Mouse (Mus musculus) liver (tissue): Measurements from ENCODE around the gene Peli1.

ENCODE experiments used
- DNase-seq: peaks from one replicate; pipeline ENCODE4 v3.0.0-alpha.2; 2020; ENCODE audit warnings: mixed read lengths

Gene Peli1

DNA sequence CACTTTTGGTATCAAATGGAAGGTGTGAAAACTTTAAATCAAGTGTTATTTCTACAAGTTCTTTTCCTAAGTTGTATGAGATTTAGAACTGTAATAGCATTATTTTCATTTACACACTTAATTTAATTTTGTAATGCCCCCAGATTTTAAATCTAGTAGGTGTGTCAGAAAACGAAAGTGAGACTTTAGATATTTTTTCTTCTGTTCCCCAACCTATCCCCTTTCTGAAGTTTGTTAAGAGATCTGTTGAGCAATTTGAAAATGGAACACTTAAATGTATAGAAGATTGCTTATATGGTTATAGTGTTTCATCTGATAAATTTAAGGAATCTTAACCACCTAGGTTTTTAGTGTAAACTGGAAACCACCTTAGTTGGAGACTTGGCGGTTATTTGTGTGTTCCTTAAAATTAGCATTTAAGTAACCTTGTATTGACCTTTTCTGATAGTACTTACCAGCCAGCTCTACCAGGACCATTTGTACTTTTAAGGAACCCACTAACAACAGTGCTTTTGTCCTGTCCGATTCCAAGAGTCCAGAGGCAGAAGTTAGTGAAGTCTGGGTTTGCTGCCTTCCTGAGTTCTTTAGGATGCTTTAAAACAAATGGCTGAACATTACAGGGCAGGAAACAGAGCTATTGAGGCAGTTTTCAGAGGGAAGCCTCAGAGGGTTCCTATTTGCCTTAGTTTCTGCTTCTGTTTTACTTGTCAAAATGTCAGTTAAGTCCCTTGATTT lies 2.2 kb downstream of the Peli1 start:
- no peak for DNase-seq

DNA sequence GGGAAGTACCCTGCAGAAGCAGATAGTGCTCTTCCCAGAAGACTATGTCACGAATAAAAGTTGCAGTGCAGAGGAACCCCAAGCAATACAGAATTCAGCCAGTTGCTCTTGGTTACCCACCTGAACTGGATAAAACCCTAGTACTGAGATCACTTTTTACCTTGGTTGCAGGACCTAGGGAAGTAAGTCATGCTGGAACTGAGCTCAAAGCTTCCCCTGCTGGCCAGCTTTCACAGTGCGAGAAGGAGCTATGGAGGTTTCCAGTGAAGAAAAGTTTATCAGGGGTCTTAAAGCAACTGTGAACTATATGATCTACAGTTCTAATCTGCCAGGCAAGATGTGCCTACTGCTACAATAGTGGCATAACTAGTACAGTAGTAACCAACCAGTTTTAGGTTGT lies 5.5 kb downstream of the Peli1 start:
- DNase-seq: no peak

DNA sequence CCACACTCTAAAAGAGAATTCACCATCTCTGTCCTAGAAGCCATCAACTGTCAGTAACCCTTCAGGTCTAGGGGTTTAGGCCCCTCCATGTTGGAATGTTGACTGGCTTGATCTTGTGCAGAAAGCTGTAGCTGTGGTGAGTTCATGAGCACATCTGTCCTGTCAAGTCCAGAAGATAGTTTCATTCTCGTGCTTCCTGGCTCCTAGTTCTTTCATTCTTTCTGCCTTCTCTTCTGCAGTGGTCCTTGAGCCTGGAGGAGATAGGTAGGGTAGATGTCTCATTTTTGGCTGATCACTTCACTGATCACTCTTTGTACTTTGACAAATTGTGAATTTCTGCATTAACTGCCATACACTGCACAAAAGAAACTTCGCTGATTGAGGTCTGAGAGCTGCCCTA lies 7.4 kb downstream of the Peli1 start:
- DNase-seq: no peak

DNA sequence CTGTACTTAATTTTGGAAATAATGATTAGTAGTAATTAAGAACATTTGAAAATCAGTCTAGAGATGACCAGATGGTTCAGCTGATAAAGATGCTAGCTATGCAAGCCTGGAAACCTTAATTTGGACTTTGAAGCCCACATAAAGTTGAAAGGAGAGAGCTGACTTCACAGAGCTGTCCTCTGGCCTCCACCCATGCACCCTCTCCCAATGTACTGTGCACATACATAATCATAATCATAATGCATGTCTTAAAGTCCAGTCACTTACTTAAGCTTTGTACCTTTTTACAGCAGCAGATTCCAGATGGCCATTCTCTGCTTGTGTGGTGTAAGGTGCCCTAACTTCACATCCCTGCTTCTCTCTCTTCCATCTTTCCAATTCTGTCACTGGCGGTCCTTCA lies 9.6 kb downstream of the Peli1 start:
- no peak for DNase-seq

DNA sequence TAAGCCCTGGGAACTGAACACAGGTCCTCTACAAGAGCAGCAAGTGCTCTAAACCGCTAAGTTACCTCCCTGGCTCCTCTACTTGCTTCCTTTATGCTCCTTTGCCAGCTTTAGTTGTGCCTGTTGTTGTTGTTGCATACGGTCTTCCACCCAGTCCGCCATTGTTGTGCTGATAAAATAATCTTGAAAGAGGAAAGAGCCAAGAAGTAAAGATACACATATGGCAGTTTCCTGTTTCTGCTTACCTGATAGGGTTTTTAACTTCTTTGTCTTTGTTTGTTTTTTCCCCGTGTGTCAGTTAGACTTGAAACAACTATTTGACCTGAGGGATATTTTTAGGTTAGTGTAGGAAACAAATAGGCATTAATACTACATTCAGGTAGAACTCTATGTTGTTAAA lies 10.2 kb downstream of the Peli1 start:
- no peak for DNase-seq

DNA sequence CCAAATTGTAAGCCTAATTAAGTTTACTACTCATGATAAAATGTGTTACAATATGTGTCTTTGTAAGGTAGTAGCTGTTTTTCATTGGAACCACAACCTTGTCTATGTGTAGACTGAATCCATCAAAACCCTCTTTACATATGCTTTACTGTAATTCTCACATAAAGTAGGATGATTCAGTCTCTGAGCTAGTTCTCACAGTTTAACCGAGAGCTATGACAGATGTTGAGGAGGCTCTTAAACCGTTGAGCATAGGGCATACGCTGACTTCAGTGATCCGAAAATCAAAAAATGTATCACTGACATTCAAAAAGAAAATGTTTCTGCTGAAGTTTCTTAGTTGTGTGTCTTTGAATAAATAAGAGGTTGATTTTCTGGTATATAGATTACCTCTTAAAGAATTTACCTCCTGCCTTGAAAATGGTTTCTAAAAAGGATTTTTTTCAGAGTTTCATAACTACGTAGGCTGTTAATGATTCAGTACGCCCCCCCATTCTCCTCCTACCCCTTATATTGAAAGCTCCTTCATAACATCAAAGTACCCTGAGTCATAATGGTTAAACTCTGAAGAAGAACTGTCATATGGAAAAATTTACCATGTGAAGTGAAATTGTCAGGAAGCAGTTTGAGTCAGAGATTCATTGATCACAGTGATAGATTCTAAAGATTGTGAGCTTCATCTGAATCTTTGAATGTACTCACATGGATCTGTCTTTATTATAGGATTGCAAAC lies 11.3 kb downstream of the Peli1 start:
- DNase-seq: no peak

DNA sequence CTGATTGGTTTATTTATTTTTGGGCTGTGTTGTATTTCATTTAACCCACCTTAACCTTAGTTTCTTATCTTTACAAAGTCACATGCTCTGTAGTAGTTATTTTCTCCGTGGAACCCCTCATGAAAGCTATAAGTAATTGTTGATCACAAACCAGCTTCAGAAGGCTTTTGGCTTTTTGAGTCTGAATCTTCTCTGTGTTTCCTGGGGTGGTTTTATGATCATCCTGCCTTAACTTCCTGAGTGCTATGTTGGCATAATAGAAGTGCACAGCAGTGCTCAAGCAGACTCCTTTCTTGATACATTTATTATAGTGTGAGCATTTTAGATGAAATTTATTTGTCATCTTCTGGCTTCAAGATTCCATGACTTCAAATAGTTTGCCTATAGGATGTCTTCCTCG lies 12.1 kb downstream of the Peli1 start:
- no peak for DNase-seq

DNA sequence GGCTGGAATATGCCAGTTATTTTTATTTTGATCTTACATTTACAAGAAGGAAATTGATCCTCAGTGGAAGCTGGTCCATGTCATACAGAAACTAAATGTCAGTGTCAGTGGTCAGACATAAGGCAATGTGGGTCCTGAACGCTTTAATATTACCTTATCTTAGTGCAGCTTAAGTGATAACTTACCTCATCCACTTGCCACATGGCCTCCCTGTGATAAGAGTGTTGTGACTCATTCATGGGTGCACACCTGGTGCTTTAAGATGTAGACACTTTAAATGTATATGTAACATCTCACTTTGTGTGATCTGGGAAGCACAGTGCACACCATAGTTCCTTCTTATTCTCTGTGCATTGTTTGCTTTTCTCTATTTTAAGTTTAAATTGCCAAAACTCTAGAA lies 14.3 kb downstream of the Peli1 start:
- DNase-seq: no peak

DNA sequence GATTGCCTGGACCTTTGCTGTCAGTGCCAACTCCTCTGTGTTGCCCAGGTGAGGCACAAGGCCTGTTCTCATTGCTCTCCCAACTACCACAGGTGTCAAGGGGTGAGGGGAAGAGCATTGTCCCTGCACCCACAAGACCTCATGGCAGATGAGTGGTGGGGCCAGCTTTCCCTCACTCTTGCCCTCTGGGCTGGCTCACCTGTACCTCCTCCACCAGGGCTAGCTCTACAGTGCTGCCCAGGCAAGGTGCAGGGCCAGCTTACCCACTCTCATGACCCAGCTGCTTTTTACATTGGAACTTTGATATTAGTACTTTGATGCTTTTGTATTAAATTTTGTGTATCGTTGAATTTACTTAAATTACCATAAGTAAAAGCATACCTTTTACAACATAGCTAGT lies 16.0 kb downstream of the Peli1 start:
- DNase-seq: no peak

DNA sequence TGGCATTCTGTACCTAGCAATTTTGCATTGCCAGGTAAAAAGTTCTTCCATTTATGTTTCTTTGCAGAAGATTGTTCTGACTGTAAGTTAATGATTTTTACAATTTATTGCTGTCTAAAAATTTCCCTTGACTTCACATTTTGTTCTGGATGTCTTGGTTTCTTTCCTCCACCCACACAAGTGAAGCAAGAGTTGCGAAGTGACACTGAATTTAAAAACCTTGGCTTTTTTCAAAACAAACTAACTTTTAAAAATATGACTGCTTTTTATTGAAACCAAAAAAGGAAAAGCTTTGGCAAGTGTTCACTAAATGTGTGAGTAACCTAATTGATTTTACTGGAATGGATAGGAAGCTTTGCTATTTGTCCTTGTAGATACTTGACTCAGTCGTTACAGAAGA lies 18.2 kb downstream of the Peli1 start:
- no peak for DNase-seq

DNA sequence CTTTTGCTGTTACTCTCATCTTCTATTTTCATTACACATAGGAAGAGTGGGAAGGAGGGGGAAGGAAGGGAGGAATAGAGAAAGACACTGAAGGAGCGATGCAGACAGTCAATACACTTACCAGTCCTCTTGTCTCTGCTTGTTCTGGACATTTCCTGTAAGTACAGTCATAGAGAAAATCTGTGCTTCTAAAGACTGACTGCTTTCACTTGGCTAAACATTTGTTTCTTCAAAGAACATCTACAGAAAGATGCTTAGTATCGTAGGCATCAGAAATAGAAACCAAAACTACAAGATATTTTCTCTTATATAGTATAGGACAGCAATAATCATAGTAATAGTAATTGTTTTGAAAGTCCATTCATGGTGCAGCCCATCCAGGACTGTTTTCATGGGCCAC lies 23.4 kb downstream of the Peli1 start:
- no peak for DNase-seq

DNA sequence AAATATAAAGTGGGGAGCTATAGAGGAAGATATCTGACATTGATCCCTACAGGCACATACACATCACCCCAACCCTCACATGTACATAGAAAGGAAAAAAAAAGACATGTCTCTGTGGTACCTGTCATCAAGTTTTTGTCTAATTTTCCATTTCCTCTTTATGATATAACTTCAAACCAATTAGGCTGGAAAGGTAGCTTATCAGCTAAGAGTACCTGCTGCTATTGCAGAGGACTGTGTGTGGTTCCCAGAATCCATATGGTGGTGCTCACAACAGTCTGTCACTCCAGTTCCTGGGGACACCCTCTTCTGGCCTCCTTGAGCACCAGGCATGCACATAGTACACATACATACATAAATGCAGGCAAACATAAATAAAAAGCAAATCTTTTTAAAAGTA lies 24.7 kb downstream of the Peli1 start:
- no peak for DNase-seq

DNA sequence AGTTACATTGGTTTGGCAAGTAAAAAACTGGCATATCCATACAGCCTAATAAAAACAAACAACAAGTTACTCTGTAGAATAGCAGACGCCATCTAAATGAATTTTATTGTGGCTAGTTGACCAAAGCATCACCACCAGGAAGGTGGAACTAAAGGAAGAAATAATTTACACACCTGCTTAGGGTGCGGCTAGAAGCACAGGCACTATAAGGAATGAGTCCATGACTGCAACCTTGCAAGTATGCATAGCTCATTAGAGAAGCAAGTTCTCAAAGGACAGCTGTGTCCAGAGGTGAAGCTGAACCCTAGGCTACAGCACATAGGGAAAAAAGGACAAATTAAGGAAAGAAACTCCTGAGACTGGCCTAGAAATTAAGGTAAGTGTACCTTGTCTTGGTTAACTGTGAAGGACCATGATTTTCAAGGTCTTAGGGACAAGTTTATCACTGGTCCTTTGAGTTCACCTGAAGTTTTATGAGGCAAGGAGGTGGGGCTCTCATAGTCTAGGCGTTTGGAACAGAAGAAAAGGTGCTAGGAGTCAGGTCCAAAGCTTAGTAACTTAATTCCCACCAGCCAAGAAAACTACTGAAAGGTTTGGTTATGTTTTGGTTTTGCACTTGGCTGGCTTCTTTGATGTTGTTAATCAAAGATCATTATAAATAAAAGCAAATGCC lies 25.7 kb downstream of the Peli1 start:
- DNase-seq: no peak

DNA sequence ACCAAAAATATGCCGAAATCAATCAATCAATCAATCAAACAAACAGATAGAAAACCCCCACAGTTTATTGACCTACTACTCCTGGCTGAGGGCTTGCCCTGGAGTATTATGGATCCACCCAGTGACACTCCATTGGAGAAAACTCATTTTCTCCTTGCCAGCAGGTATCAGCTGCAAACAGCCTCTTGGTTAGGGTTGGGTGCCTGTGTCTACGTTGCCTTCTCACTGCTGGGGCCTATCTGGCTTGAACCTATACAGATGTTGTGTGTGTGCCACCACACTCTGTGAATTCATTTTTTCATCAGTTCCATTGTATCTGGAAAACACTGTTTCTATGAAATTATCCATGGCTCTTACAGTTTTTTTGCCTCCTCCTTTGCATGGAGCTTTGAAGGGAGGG lies 30.6 kb downstream of the Peli1 start:
- DNase-seq: no peak

DNA sequence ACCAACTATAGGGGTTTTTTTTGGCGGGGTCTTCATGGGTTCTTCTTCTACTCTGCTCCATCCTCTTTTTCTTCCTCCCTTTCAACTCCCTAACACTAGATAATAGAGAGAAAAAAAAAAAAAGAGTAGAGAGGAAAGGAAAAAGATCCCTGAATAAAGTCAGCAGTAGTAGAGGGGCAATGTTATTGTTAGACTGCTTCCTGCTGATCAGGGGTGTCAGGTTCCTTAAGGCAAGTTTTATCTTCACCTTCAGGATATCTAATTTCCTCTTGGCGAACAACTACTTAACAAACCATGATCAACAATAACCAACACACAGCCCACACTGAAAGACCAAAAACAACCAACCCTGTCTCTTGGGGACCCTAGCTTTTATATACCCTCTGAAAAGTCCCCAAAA lies 31.3 kb downstream of the Peli1 start:
- no peak for DNase-seq

DNA sequence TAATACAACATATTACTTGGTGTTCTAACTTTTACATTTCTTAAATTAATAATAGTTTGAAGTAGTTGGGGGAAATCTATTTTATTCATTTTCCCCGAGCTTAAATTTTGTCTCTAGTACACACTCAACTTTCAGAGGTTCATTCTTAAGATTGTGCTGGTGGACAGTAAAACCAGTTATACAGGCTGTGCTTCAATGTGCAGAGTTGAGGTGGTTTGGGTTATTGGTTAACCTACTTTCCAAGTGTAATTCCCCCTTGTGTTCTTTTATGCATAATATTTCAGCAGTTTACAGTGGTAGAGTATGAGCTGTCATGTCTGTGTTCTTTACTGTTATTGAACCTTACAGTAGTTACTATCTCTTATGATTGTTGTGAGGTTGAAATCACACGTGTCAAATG lies 40.6 kb downstream of the Peli1 start:
- DNase-seq: no peak

DNA sequence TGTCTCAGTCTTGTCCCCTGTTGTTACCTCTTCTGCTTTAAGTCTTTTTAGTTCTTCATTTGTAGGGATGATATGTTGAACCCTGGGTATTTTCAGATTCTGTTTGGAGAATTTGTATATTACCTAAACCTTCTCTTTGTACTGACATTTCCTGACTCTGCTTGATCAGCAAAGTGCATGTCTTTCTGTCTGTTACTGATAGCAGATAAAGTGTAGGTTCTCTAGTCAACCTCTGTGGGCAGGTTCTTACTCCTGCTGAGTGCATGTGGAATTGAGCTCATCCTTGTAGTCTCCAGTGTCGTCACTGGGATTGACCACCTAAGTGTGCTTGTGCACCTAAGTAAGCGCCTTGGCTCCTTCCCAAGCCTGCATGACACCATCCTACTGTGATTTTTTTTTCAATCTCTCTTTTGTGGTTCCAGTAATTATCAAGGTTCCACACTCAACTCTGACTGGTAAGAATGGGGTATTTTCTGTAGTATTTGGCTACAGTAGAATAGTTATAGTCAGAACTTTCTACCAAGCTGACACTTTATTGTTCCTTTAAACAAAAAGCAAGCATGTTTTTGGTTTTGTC lies 43.9 kb downstream of the Peli1 start:
- no peak for DNase-seq

DNA sequence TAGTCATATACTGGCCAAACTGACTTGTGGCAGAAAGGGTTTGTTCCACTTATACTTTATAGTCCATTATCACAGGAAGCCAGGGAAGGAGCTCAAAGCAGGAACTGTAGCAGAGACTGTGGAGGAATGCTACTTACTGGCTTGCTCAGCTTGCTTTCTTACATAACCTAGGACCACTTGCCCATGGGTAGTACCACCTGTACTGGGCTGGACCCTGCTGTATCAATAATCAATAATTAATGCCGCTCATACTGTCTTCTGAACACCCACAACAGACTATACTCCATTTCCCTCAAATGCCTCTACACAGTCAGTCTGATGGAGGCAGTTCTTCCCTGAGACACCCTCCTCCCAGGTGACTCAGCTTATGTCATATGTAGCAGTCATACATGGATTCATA lies 48.4 kb downstream of the Peli1 start:
- DNase-seq: no peak

DNA sequence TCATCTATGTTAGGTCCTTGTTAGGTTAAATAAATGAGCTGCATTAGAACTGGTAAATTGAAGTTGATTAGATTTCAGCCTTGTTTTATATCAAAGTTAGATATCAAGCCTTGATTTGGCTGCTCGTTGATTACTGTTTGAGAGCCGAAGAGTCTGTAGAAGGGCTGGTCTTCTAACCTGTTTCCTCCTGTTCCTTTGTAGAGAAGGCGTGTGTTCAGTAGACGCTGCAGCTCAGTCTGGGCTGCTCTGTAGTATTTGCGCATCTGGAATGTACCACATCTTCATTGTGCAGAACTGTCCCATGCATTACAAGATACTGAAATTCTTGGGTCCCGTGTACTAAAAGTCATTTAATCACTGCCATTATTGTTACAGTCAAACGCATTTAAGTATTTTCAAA lies 50.2 kb downstream of the Peli1 start:
- DNase-seq: no peak

DNA sequence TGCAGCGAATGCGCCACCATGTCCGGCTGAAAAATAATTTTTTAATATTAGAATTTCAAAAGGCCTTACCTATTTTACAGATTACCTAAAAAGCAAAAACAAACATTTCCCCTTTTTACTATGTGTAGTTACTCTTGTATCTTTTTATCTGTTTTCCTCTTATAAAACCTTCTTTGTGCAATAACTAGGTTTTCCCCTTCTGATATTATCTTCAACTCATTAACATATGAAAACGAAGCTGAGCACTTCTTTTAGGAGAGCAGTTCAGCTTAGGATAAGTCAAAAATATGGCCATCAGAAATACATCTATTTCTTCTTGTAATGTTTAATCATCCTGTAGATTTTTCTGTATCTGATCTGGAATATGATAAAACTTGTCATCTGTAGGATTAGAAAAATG lies 50.7 kb downstream of the Peli1 start:
- DNase-seq: no peak

DNA sequence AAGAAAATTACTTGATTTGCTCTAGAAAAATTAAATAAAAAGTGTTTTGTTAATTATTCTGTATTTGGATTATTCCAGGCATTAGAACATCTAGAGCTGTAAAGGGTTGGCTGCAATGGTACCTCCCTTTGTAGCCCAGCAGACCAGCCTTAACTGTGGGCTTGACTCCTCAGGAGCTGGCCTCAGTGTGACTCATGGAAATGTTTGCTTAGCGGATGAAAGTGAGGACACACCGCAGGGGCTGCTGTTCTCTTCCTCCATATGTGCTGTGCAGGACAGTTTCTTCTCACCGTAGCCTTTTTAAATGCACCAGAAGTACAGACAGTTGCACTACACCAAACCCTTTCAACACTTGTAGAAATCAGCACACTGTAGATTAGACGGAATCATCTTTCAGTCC lies 58.4 kb downstream of the Peli1 start:
- no peak for DNase-seq

DNA sequence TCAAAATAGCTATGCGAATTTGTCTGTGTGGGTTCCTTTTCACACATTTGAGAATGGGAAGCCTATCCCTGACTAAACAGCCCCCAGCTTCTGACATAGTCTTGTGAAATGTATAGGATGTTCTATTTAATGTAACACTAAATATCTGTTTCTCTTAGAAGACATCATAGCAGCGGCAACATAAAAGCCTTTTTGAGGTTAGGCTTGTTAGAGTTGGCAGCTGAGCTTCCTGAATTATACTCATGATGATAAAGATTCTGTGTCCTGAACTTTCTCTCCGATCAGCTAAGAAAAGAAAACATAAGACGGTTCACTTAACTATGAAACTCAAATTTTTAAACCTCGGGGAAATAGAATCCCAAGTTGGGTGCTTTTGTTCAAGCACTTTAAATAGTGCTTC lies 59.2 kb downstream of the Peli1 start:
- DNase-seq: no peak

DNA sequence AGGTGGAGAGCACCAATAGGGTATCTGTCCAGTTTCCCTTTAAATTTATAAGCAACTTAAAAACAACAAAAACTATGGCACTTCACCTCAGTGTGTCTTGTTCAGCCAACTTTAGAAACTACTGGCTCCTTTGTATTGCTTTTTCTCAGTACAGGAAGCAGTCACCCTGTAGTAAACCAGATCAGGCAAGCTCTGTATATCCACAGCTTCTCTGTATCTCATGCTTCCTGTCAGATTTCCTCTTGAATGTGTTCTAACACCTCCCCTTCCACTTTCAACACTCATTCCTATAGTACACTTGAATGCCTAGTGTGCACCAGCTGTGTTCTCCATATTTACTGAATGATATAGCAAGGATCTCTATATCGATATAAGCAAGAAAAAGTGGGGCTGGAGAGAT lies 60.6 kb downstream of the Peli1 start:
- no peak for DNase-seq

DNA sequence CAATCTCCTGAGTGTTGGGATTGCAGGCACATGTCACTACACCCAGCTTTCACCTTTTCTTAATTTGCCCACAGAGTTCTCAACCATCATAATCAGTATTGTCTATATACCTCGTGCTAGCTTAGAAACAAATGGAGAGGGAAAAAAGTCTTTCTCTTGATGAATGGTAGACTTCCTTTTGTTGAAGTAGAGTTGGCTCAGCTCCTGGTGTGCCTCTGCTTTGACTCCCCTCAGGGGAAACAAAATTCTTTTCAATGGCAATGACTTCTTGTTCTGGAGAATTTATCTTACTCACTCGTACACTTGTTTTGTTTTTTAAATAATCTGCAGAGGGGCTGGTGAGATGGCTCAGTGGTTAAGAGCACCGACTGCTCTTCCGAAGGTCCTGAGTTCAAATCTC lies 62.0 kb downstream of the Peli1 start:
- DNase-seq: no peak
